Mouse (Mus musculus): ENCODE data around the gene Kcnj16.
A peak's percentile ranks its signal among the peaks of the same experiment; 100 is the strongest.

The Kcnj16 gene

DNA sequence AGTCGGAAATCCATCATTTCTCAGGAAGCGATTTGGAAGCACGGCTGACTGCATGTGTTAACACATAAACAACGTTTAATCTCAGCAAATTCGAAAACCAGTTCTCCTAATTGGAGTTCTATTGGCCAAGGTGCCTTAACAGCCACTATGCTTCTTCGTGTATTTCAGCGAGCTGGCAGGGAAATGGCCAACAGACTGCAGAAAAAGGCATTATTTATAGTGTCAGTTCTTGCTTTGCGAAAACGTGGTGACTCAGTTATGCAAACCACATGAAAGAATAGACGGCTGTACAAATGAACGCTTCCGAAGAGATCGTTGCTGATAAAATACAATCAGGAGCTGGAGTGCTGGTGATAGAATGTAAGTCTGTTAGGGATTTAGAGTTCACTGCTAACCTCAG, 88.2 kb downstream of the Kcnj16 start:
- peak in 1 of 2 experiments; percentile 39 for DNase-seq (ENCODE audit: low spot score in 2 of 2)

GRCm38 (mm10) chr11:111057435-111057834, 89.6 kb downstream of the Kcnj16 start:
- no peak for DNase-seq (ENCODE audit: low spot score in 2 of 2)

GRCm38 (mm10) chr11:111059440-111059839, 91.6 kb downstream of the Kcnj16 start:
- no peak for DNase-seq (ENCODE audit: low spot score in 2 of 2)

DNA sequence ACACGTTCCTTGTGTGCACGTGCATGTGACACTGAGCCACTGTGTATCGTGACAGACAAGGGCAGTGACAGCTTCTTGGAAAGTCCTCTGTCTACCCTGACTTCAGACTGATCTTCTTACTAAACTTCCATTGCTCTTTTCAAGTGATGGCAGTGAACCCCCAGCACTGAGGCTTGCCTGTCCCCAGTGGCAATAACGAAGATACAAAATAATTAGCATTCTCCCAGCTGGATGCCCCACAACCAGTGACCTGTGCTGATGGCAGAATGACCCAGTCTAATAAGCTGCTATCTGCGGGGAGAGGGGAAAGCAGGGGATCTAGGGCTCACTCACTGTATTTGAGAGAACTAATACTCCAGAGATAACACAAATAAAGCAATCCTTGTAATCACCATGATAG, 92.4 kb downstream of the Kcnj16 start:
- no peak for DNase-seq (ENCODE audit: low spot score in 2 of 2)

DNA sequence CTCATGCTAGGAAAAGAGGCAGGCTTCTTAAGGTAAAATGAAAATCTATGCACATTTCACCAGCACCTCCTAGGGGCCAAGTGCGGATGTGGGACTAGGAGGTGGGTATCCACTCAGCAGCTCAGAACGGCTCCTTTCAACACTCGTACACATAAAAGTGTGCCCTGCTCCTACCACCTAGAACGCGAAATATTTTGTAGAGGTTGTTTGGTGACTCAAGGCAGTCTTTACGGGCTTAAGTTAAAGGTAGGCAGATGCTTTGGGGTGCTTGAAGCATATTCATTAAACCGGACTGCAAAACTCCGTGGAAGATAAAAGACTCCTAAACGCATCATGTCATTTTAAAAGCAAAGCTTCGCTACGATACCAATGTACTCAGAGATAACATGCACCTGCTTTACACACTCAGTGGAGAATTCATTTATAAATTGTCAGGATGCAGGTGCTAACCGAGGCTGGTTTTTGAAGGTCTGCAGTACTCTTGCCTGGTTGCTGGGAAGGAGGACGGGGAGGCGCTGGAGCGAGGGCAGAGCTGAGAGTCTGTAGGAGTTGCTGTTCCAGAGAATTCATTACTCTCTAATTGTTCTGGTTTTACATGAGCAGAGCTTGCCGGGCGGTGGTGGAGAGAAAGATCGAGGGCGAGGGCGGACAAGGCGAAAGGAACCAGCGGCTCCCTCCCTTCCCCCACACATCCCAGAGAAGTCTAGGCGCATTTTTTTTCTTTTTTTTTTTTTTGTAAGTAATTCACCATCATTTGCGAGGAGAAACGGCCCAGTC, 97.1 kb downstream of the Kcnj16 start:
- peak; percentile 46 to 69 for DNase-seq (ENCODE audit: low spot score in 2 of 2)

DNA sequence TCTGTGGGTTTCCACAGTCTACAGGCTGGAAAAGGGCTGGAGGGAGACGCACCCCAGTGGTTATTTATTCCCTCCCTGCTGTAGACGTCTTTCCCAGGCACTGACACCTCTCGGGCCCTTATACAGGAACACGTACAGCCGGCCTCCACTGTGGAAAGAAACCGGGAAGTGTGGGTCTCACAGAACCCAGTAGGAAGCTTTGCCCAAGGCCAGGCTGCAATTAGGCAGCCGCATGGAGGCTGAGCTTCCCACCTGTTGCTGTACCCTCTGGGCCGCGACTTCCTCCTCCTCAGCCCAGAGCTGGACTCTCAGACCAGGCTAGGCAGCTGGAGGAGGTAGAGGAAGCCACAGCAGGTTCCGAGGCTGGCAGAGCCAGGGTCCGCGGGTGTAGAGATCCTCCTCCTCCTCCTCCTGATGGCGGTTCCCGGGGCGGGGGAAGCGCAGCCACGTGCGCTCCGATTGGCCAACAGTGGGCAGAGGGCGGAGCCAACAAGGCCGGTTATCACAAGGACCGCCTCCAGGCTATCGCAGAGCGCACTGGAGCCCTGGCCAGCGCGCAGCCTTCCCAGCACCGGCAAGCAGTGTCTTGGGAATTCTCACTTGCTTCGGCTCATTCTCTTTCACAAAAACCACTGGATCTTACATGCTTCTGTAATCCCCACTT, 97.9 kb downstream of the Kcnj16 start, which contains the start of gene Kcnj2:
Gene Kcnj2, plus strand, starts transcription at position 530 of the 664 bp plus-strand sequence.
- peak; percentile 90 to 94 for DNase-seq (ENCODE audit: low spot score in 2 of 2)

DNA sequence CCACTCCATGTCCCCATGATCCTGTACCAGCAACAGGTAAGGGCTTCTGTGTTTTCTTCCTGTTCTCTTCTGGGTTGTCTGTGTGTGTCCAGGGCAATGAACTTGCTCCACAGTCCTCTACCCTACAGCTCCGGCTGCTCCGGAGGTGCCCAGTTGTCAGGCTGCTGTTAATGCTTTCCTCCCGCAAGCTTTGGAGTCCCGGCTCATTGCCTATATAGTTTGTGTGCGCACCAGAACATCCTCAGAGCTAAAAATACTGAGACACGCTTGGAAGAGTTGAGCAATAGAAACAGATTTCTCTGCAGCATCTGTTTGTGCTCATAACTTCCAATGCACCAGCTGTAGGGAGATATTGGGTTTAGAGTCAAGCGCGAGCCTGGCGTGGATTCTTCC, 98.5 kb downstream of the Kcnj16 start:
- peak in 1 of 2 experiments; percentile 24 for DNase-seq (ENCODE audit: low spot score in 2 of 2)

GRCm38 (mm10) chr11:111067787-111068186, 100.0 kb downstream of the Kcnj16 start:
- DNase-seq (ENCODE audit: low spot score in 2 of 2) = no peak

DNA sequence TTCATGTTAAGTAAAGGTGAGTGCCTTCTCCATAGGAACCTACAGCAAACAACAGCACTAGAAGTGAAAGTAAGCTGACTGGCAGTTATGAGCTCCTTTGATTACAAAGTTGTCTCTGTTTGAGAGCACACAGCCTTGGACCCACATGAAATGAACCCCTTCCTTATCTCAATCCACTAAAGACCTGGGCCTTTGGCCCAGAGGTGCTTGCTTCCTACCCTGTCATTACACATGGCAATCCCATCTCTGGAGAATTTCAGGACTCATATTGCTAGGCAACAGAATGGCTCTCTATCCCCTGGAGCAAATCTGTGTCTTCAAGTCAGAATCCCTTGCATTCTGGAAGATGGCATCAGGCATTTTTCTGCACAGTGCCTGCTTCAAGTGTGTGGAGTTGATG, 102.6 kb downstream of the Kcnj16 start:
- DNase-seq (ENCODE audit: low spot score in 2 of 2) = no peak

DNA sequence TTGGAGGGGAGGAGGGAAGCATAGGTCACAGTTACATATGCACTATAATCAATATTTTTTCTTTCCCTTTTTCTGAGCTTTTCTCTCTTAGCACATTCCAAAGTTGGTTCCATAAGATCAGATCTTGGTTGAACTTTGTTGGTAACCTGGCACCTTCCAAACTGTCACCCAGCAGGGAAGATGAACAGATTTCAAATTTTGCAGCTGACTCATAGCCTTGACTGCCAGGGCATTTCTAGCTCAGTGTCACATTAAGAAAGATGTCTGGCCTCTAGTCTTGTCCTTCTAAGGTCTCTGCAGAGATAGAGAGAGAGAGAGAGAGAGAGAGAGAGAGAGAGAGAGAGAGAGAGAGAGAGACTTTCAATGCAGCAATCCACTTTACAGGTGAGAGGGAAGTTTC, 106.3 kb downstream of the Kcnj16 start:
- no peak for DNase-seq (ENCODE audit: low spot score in 2 of 2)

Data from right cerebral cortex, postnatal 36 days (tissue).